Mouse (Mus musculus): Measurements from ENCODE around the gene Dctn5.

Dctn5 gene

DNA sequence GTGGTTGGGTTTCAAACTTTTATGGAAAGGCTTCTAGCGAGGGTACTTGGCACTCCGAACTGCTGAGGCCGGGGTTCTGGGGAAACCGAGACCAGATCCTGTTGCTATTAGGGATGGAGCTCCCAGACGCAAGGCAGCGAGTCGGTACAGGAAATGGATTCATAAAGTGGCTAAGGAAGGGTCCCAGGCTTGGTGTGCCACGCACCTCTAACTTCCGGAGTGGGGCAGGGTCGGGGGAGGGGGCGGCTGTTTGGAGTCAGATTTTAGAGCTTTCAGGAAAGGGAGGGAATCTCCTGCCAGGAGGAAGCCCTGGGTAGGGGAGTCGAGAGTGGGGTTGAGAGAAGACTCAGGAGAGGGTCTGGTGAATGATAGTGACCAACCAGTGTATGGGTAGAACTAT, 27.2 kb downstream of the Dctn5 start:
- no peak for DNase-seq (ENCODE audit: low spot score in 2 of 2)

DNA sequence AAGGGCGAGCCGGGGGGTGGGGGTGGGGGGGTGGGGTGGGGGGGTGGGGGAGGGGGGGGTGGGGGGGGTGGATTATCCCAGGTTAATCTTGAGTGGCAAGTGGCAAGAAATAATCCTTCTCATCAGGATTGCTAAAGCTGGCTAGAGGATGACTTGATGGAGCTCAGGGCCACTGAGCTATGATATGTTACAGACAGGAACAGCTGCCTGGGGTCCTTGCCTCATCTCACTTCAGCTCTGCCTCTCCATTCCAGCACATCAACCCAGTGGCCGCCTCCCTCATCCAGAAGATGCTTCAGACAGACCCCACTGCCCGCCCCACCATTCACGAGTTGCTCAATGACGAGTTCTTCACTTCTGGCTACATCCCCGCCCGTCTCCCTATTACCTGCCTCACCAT, 30.9 kb downstream of the Dctn5 start:
- no peak for DNase-seq (ENCODE audit: low spot score in 2 of 2)

DNA sequence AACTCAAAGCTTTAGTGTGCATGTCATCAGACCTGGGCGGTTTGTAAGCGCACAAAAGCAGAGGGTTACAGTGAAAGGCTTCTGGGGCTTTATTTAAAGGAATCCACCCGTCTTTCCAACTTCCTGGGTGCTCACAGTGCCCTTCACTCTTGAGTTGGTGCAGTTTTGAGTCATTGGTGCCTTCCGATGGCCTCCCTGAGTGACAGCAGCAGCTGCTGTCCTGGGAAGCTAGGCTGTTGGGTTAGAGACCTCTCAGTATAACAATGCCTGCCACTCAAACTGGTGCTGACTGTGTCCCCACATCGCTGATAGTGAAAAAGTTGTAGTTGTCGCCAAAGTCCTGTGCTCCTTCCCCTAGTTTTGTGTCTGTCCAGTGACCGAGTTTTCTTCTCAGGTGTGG, 34.4 kb downstream of the Dctn5 start:
- DNase-seq (ENCODE audit: low spot score in 2 of 2): no peak

DNA sequence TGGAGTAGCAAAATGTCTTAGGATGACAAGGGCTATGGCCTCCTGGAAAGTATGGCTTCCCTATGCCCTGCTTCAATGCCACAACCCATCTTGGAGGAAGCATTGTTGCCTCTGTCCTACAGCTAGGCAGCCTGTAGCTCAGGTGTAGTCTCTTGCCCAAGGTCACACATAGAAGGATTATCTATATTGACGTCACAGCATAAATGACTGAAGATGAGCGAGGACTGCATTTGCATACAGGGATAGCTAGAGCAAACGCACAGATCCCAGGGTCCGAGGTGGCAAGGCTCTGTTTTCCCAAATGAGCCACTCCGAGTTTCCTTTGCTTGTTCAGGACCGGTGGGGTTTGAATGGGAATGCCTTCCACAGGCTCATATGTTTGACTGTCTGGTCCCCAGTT, 37.9 kb downstream of the Dctn5 start:
- DNase-seq (ENCODE audit: low spot score in 2 of 2): no peak

GRCm38 (mm10) chr7:122171613-122172012, 38.8 kb downstream of the Dctn5 start:
- DNase-seq (ENCODE audit: low spot score in 2 of 2): no peak

GRCm38 (mm10) chr7:122180720-122181119, 47.9 kb downstream of the Dctn5 start:
- DNase-seq (ENCODE audit: low spot score in 2 of 2): no peak

GRCm38 (mm10) chr7:122184569-122184968, 51.7 kb downstream of the Dctn5 start:
- no peak for DNase-seq (ENCODE audit: low spot score in 2 of 2)

DNA sequence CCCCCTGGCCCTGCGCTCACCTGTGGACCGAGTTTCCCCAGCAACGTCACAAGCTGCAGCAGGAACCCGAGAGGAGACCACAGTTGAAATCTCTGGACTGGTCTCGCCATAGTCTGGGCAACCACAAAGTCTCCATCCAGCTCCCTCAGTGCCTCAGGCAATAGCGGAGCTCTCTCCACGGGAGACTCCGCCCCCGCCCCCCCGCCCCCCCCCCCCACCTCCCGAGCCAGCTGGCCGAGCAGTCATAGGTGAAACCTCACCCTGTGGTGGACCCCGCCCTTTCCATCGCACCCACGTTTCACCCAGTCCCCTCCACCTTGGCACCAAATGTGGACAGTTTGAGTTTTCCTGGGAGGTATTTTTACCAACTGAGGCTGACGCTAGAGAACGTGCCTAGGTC, 53.2 kb downstream of the Dctn5 start, which contains the start of gene Ern2:
TSS of gene Ern2 (minus strand) at position 165 of the 400 bp plus-strand sequence.
- no peak for DNase-seq (ENCODE audit: low spot score in 2 of 2)

DNA sequence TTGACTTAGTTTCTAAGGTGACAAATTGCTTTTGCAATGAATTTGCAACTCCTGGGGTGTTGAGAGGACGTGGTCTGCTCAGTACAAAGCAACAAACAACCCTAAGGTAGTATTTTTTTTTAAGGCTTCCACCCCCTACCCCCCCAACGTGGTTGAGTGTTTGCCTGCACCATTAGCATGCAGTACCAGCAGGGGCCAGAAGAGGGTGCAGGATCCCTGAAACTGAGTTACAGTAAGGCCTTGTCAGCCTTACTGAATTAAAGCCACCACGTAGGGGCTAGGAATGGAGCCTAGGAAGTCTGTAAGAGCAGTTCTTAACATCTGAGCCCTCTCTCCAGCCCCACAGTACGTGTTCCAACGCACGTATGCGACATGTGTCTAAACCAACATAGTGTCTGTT, 56.6 kb downstream of the Dctn5 start:
- peak; percentile 26 to 30 for DNase-seq (ENCODE audit: low spot score in 2 of 2)

DNA sequence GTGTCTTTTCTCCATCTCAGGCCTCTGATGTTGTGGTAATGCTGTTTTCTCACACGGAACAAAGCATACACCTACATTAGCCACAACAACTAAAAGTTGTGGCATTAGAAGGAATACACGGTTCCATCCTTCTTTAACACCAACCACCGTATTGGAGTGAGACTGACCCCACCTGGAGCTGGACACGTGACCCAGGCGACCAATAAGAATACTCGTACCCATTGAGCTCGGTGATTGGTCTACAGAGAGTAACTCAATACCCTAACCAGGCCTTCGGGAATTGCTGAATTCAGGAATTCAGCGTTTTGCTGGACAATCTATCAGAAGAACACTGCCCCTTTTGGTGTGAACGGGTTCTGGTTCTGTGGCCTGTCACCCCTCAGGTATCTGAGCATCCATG, 58.3 kb downstream of the Dctn5 start:
- DNase-seq (ENCODE audit: low spot score in 2 of 2): no peak

DNA sequence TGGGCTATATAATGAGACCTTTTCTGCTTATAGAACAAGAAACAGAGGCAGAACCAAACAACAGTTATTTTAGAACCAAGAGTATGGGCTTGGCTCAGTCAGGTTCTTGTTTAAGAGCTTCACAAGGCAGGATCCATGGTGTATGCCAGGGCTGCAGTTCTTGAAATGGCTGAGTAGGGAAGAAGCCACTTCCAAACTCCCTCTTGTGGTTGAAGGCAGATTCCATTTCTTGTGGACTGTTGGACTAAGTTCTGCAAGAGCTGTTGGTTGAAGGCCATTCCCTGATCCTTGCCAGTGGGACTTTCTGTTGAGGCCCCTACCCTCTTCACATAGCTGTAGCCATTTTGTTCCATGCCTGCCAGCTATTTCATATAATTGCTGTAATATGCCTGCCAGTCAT, 61.1 kb downstream of the Dctn5 start:
- no peak for DNase-seq (ENCODE audit: low spot score in 2 of 2)

DNA sequence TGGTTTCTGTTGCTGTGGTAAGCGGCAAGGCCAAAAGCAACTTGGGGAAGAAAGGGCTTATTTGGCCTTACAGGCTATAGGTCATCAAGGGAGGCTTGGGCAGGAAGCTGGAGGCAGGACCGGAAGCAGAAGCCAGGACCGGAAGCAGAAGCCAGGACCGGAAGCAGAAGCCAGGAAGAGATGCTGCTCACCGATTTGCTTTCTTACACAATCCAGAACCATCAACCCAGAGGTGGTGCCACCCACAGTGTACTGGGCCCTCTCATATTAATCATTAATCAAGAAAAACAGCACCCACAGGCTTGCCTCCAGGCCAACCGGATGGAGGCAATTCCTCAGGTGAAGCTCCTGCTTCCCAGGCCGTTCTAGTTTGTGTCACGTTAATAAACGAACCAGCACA, 63.9 kb downstream of the Dctn5 start:
- DNase-seq (ENCODE audit: low spot score in 2 of 2): no peak

GRCm38 (mm10) chr7:122197306-122197705, 64.5 kb downstream of the Dctn5 start:
- peak; percentile 70 to 74 for DNase-seq (ENCODE audit: low spot score in 2 of 2)
